Mouse (Mus musculus): ENCODE data around the gene Snai3. TPM values are rescaled to one million over a fixed set of nuclear protein-coding genes. Genes with fewer than 3 reads are reported as not detected.

Snai3 gene
- total RNA-seq (2021) = not detected

- peak in 1 of 2 experiments; percentile 47 for DNase-seq (ENCODE audit: extremely low spot score in 1 of 2, low spot score in 2 of 2)
Measured at GRCm38 (mm10) chr8:122460524-122461472, at the start of gene Snai3. Gene Snai3 (minus strand): TSS chr8:122460733.

GRCm38 (mm10) chr8:122500856-122501255 is 40.3 kb upstream of the Snai3 start:
- intact Hi-C loops (cut with DNase I) = loop anchor here (1.0 to 5.0 kb wide), 2 partner anchors 50 to 111 kb away; partner anchors contain the start of genes Galns, Piezo1 and Trappc2l
- DNase-seq (ENCODE audit: extremely low spot score in 1 of 2, low spot score in 2 of 2) = peak; percentile 66 to 79

More at GRCm38 (mm10) chr8:122460524-122461472, at the start of gene Snai3:
- intact Hi-C loops (cut with DNase I) = no loop called here

GRCm38 (mm10) chr8:122497912-122498311 is 37.4 kb upstream of the Snai3 start:
- no peak for DNase-seq (ENCODE audit: extremely low spot score in 1 of 2, low spot score in 2 of 2)
- intact Hi-C loops (cut with DNase I) = loop anchor here (5.0 kb wide), 1 partner anchor 334 kb away; no protein-coding TSS in a partner anchor

- intact Hi-C loops (cut with DNase I) = loop anchor here (5.0 kb wide), 1 partner anchor 335 kb away; no protein-coding TSS in a partner anchor
- peak in 1 of 2 experiments; percentile 47 for DNase-seq (ENCODE audit: extremely low spot score in 1 of 2, low spot score in 2 of 2)
Measured at GRCm38 (mm10) chr8:122497016-122497734, 36.6 kb upstream of the Snai3 start.

- DNase-seq (ENCODE audit: extremely low spot score in 1 of 2, low spot score in 2 of 2) = no peak
- intact Hi-C loops (cut with DNase I) = no loop called here
Measured at GRCm38 (mm10) chr8:122488387-122488786, 27.9 kb upstream of the Snai3 start.

- DNase-seq (ENCODE audit: extremely low spot score in 1 of 2, low spot score in 2 of 2) = no peak
- intact Hi-C loops (cut with DNase I) = no loop called here
Measured at GRCm38 (mm10) chr8:122484831-122485230, 24.3 kb upstream of the Snai3 start.

GRCm38 (mm10) chr8:122483877-122484276 is 23.3 kb upstream of the Snai3 start:
- intact Hi-C loops (cut with DNase I) = no loop called here
- no peak for DNase-seq (ENCODE audit: extremely low spot score in 1 of 2, low spot score in 2 of 2)

GRCm38 (mm10) chr8:122482448-122482847 is 21.9 kb upstream of the Snai3 start:
- DNase-seq (ENCODE audit: extremely low spot score in 1 of 2, low spot score in 2 of 2) = no peak
- intact Hi-C loops (cut with DNase I) = no loop called here

- intact Hi-C loops (cut with DNase I) = no loop called here
- DNase-seq (ENCODE audit: extremely low spot score in 1 of 2, low spot score in 2 of 2) = peak; percentile 91 to 95
Measured at GRCm38 (mm10) chr8:122475580-122476320, 15.2 kb upstream of the Snai3 start, which contains the start of the genes Rnf166 and Ctu2. Gene Rnf166 (minus strand): TSS chr8:122476064. Gene Ctu2 (plus strand): TSS chr8:122476143.

- peak in 1 of 2 experiments; percentile 69 for DNase-seq (ENCODE audit: extremely low spot score in 1 of 2, low spot score in 2 of 2)
Measured at GRCm38 (mm10) chr8:122474951-122475560, 14.5 kb upstream of the Snai3 start.

GRCm38 (mm10) chr8:122473911-122474421 is 13.4 kb upstream of the Snai3 start:
- no peak for DNase-seq (ENCODE audit: extremely low spot score in 1 of 2, low spot score in 2 of 2)
- intact Hi-C loops (cut with DNase I) = no loop called here

More at GRCm38 (mm10) chr8:122474951-122475560, 14.5 kb upstream of the Snai3 start:
- intact Hi-C loops (cut with DNase I) = no loop called here

GRCm38 (mm10) chr8:122470691-122471090 is 10.2 kb upstream of the Snai3 start:
- intact Hi-C loops (cut with DNase I) = no loop called here
- no peak for DNase-seq (ENCODE audit: extremely low spot score in 1 of 2, low spot score in 2 of 2)

- intact Hi-C loops (cut with DNase I) = no loop called here
- DNase-seq (ENCODE audit: extremely low spot score in 1 of 2, low spot score in 2 of 2) = no peak
Measured at GRCm38 (mm10) chr8:122469965-122470364, 9.4 kb upstream of the Snai3 start.

GRCm38 (mm10) chr8:122469407-122469806 is 8.9 kb upstream of the Snai3 start:
- DNase-seq (ENCODE audit: extremely low spot score in 1 of 2, low spot score in 2 of 2) = no peak
- intact Hi-C loops (cut with DNase I) = no loop called here

GRCm38 (mm10) chr8:122467816-122468215 is 7.3 kb upstream of the Snai3 start:
- intact Hi-C loops (cut with DNase I) = no loop called here
- DNase-seq (ENCODE audit: extremely low spot score in 1 of 2, low spot score in 2 of 2) = no peak

GRCm38 (mm10) chr8:122464985-122465384 is 4.5 kb upstream of the Snai3 start:
- DNase-seq (ENCODE audit: extremely low spot score in 1 of 2, low spot score in 2 of 2) = no peak
- intact Hi-C loops (cut with DNase I) = no loop called here

- no peak for DNase-seq (ENCODE audit: extremely low spot score in 1 of 2, low spot score in 2 of 2)
- intact Hi-C loops (cut with DNase I) = no loop called here
Measured at GRCm38 (mm10) chr8:122463651-122464640, 3.4 kb upstream of the Snai3 start.

Measured in left cerebral cortex, postnatal 10 days (tissue).